Mouse (Mus musculus): ENCODE data around the gene Vwa8.

The Vwa8 gene

GRCm38 (mm10) chr14:79182801-79183200 lies 333.9 kb downstream of the Vwa8 start:
- no peak for DNase-seq (ENCODE audit: low read depth, low spot score)

- no peak for DNase-seq (ENCODE audit: low read depth, low spot score)
These were observed 334.4 kb downstream of the Vwa8 start for GRCm38 (mm10) chr14:79183261-79183660.

- no peak for DNase-seq (ENCODE audit: low read depth, low spot score)
These were observed 335.2 kb downstream of the Vwa8 start for GRCm38 (mm10) chr14:79184071-79184470.

GRCm38 (mm10) chr14:79185018-79185685 lies 336.3 kb downstream of the Vwa8 start:
- no peak for DNase-seq (ENCODE audit: low read depth, low spot score)

GRCm38 (mm10) chr14:79186976-79187375 lies 338.1 kb downstream of the Vwa8 start:
- DNase-seq (ENCODE audit: low read depth, low spot score), result no peak

- DNase-seq (ENCODE audit: low read depth, low spot score), result no peak
These were observed 347.9 kb downstream of the Vwa8 start for GRCm38 (mm10) chr14:79196711-79197110.

GRCm38 (mm10) chr14:79198066-79198465 lies 349.2 kb downstream of the Vwa8 start:
- no peak for DNase-seq (ENCODE audit: low read depth, low spot score)

GRCm38 (mm10) chr14:79200133-79200891 lies 351.5 kb downstream of the Vwa8 start:
- no peak for DNase-seq (ENCODE audit: low read depth, low spot score)

GRCm38 (mm10) chr14:79200892-79201285 lies 352.0 kb downstream of the Vwa8 start:
- DNase-seq (ENCODE audit: low read depth, low spot score), result no peak

- no peak for DNase-seq (ENCODE audit: low read depth, low spot score)
These were observed 354.0 kb downstream of the Vwa8 start for GRCm38 (mm10) chr14:79202722-79203362.

- DNase-seq (ENCODE audit: low read depth, low spot score), result no peak
These were observed 354.8 kb downstream of the Vwa8 start for GRCm38 (mm10) chr14:79203496-79204158.

GRCm38 (mm10) chr14:79204866-79205265 lies 356.0 kb downstream of the Vwa8 start:
- no peak for DNase-seq (ENCODE audit: low read depth, low spot score)

- no peak for DNase-seq (ENCODE audit: low read depth, low spot score)
These were observed 357.4 kb downstream of the Vwa8 start for GRCm38 (mm10) chr14:79206210-79206609.

GRCm38 (mm10) chr14:79208468-79208867 lies 359.6 kb downstream of the Vwa8 start:
- DNase-seq (ENCODE audit: low read depth, low spot score), result no peak

GRCm38 (mm10) chr14:79209813-79210212 lies 361.0 kb downstream of the Vwa8 start:
- DNase-seq (ENCODE audit: low read depth, low spot score), result no peak

GRCm38 (mm10) chr14:79212380-79212991 lies 363.6 kb downstream of the Vwa8 start:
- DNase-seq (ENCODE audit: low read depth, low spot score), result no peak

- no peak for DNase-seq (ENCODE audit: low read depth, low spot score)
These were observed 365.3 kb downstream of the Vwa8 start for GRCm38 (mm10) chr14:79214129-79214528.

GRCm38 (mm10) chr14:79214660-79215249 lies 365.9 kb downstream of the Vwa8 start:
- DNase-seq (ENCODE audit: low read depth, low spot score), result no peak

- DNase-seq (ENCODE audit: low read depth, low spot score), result no peak
These were observed 367.5 kb downstream of the Vwa8 start for GRCm38 (mm10) chr14:79216366-79216765.

GRCm38 (mm10) chr14:79223431-79224036 lies 374.7 kb downstream of the Vwa8 start:
- DNase-seq (ENCODE audit: low read depth, low spot score), result no peak

- DNase-seq (ENCODE audit: low read depth, low spot score), result no peak
These were observed 376.6 kb downstream of the Vwa8 start for GRCm38 (mm10) chr14:79225458-79225857.
